Comparison of ENCODE assay signal across 4 mouse cellular contexts in the genomic region with DNA sequence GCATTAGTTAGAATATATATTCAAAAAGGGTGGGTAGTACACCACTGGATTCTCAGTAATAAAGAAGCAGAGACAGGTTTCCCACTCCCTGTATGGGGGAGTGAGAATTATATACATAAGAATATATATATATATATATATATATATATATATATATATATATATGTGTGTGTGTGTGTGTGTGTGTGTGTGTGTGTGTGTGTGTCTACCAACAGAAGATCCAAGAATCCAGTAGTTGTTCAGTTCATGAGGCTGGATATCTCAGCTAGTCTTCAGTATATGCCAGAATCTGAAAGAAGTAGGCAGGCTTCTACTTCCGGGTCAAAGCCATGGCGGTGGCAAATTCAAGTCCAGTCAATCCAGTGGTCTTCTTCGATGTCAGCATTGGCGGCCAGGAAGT. TPM values are rescaled to one million over a fixed set of nuclear protein-coding genes. Genes with fewer than 3 reads are reported as not detected.
"Had no signal": no experiment of that assay in that cellular context is flagged by ENCODE, and none has a peak within 500 bp of the region (broad histone marks: within the 10 kb centered on the region; RNA-seq: fewer than 3 reads in every experiment).

A gene (plus strand): TSS at position 301 of the 400 bp plus-strand sequence.

RNA-seq across cellular contexts. Expression of the gene that starts here (rescaled TPM):
- total RNA-seq: midbrain, postnatal 0 days had no signal
- polyA plus RNA-seq: liver, embryonic 11.5 days; lung, postnatal 0 days; neural tube, embryonic 12.5 days had no signal
